Mouse (Mus musculus) olfactory bulb, adult 2 months (tissue): ENCODE measurements around the gene Pgf.

Experiments
- CTCF ChIP-seq: fragments of 200-500 bp; IDR thresholded peaks from 2 replicates; pipeline ENCODE4 v1.5.1; 2012; ENCODE audit warnings: low read depth, mild to moderate bottlenecking, low read length, moderate library complexity; ENCODE audit not compliant: insufficient read depth
- POLR2A ChIP-seq: fragments of 200-500 bp; IDR thresholded peaks from 2 replicates; pipeline ENCODE4 v1.6.1; 2012; ENCODE audit warnings: mild to moderate bottlenecking, low read depth, low read length, moderate library complexity; ENCODE audit not compliant: insufficient read depth

- TF ChIP-seq CTCF (no peak), POLR2A (no peak)
Observed at GRCm38 (mm10) chr12:85141096-85141495, 36.5 kb downstream of the Pgf start.
